Mouse (Mus musculus): ENCODE data around the gene 4921507P07Rik.

Gene 4921507P07Rik

GRCm38 (mm10) chr6:50549791-50550190 is 46.6 kb downstream of the 4921507P07Rik start:
- H3K4me1 ChIP-seq (replicated peaks; ENCODE audit: low read depth, low read length): peaks cover 3% of the 10 kb centered on the region; the same call in 1 of the 2 replicates
- H3K36me3 ChIP-seq (ENCODE audit: insufficient read depth, low read length): no peaks in the 10 kb centered on the region
- no peaks in the 10 kb centered on the region for H3K9me3 ChIP-seq (ENCODE audit: low read length)
- no peaks in the 10 kb centered on the region for H3K27me3 ChIP-seq (ENCODE audit: insufficient read depth, low read length)
- TF ChIP-seq POU5F1 (IDR thresholded peaks at IDR 0.05; ENCODE audit: borderline replicate concordance, low read length): no peak
- no peak overlapping the region for H3K4me3 ChIP-seq (replicated peaks; ENCODE audit: low read length)

DNA sequence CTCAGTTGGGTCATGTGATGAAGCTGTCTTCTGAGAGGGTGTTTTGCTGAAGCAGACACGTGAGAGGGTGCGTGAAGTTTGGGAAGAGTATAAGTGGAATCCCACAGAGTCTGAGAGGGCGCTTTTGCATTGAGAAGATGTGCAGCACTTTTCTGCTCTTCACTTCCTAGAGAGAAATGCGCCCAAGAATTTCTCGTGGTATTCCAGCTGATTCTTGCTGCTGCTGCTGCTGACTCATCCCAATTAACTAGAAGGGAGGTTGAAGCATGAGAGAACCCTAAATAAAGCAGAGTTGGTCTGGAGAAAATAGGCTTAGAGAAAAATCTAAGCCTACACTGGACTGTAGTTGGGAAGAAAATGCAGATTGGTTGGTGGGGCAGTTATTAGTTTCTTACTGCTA is 47.4 kb downstream of the 4921507P07Rik start:
- Histone ChIP-seq H3K4me3 (replicated peaks; ENCODE audit: low read length) (no peak overlapping the region), H3K36me3 (ENCODE audit: insufficient read depth, low read length) (no peaks in the 10 kb centered on the region)
- TF ChIP-seq NANOG (IDR thresholded peaks at IDR 0.05; ENCODE audit: borderline replicate concordance, low read length) (no peak), CTCF (conservative IDR thresholded peaks at IDR 0.05; ENCODE audit: low read length) (no peak), POU5F1 (IDR thresholded peaks at IDR 0.05; ENCODE audit: borderline replicate concordance, low read length) (no peak)

DNA sequence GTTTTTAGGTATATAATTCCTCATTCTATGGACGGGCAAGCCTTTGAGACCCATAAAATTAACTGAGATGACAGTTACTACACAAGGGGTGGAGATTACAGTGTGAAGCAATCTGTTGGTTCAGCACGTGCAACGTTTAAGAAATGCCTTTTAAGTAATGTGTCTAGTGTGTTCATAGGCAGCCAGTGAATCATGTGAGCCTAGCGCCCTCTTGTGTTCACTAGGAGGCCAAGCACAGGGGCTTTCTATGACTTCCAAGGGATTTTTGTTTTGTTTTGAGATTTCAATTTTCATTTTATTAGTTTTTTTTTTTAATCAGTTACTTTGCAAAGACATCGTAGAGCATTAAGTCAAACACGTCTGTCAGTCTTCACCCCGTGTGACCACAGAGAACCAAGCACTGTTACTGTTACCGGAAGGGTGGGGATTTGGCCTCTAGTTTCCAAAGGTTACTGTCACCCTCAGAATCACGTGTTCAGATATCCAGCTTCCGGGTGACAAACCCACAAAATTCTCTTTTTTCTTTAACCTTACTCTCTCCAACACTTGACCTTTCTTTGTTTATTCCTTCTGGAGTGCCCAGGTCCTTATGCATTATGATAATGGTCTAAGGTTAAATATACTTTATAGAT is 50.9 kb downstream of the 4921507P07Rik start:
- H3K4me3 ChIP-seq (replicated peaks; ENCODE audit: low read length): no peak overlapping the region

More for the DNA sequence above, 47.4 kb downstream of the 4921507P07Rik start:
- Histone ChIP-seq H3K4me1 (replicated peaks; ENCODE audit: low read depth, low read length) (peaks cover 3% of the 10 kb centered on the region; the same call in 1 of the 2 replicates), H3K27me3 (ENCODE audit: insufficient read depth, low read length) (no peaks in the 10 kb centered on the region), H3K9me3 (ENCODE audit: low read length) (no peaks in the 10 kb centered on the region)

DNA sequence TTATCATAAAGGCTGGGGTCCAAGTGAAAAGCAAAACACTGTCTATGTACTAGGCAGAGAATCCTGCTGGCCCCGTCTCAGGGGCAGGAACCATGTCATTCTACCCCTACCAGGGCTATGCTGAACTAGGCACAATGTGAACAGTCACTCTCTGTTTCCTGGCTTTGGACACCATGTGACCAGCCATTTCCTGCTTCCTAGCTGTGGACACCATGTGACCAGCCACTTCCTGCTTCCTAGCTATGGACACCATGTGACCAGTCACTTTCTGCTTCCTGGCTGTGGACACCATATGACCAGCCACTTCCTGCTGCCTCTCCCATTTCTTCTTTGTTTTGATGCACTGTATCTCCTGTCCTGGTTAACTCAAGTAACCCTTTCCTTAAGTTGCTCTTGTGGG is 53.9 kb downstream of the 4921507P07Rik start:
- no peaks in the 10 kb centered on the region for H3K27me3 ChIP-seq (ENCODE audit: insufficient read depth, low read length)
- no peak overlapping the region for H3K4me3 ChIP-seq (replicated peaks; ENCODE audit: low read length)
- no peaks in the 10 kb centered on the region for H3K9me3 ChIP-seq (ENCODE audit: low read length)
- H3K4me1 ChIP-seq (replicated peaks; ENCODE audit: low read depth, low read length): peaks cover 3% of the 10 kb centered on the region; the same call in 1 of the 2 replicates
- no peaks in the 10 kb centered on the region for H3K36me3 ChIP-seq (ENCODE audit: insufficient read depth, low read length)
- TF ChIP-seq CTCF (conservative IDR thresholded peaks at IDR 0.05; ENCODE audit: low read length): no peak
- no peak for TF ChIP-seq POU5F1 (IDR thresholded peaks at IDR 0.05; ENCODE audit: borderline replicate concordance, low read length)
- no peak for TF ChIP-seq NANOG (IDR thresholded peaks at IDR 0.05; ENCODE audit: borderline replicate concordance, low read length)

More for the DNA sequence above, 50.9 kb downstream of the 4921507P07Rik start:
- Histone ChIP-seq H3K36me3 (ENCODE audit: insufficient read depth, low read length) (no peaks in the 10 kb centered on the region), H3K4me1 (replicated peaks; ENCODE audit: low read depth, low read length) (peaks cover 3% of the 10 kb centered on the region; the same call in 1 of the 2 replicates), H3K27me3 (ENCODE audit: insufficient read depth, low read length) (no peaks in the 10 kb centered on the region), H3K9me3 (ENCODE audit: low read length) (no peaks in the 10 kb centered on the region)
- TF ChIP-seq CTCF (conservative IDR thresholded peaks at IDR 0.05; ENCODE audit: low read length) (peak; percentile 91), POU5F1 (IDR thresholded peaks at IDR 0.05; ENCODE audit: borderline replicate concordance, low read length) (no peak)

DNA sequence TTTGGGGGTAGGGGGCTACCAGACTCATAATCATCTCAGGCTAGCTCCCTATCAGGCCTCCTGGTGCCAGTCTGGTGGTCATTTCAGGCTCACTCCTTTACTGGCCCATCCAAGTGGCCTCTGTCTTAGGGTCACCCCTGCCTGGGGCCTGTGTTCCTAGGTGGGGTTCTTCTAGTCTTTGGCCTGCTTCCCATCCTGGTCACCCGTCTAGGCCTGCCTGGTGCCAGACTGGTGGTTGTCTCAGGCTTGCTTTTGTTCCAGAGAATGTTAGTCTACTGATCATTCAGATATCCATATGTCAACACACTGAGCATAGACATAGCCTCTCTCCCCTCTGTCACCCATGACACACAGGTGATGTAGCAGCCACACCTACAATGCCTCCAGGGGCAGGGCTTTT is 56.8 kb downstream of the 4921507P07Rik start:
- H3K27me3 ChIP-seq (ENCODE audit: insufficient read depth, low read length): no peaks in the 10 kb centered on the region
- no peak overlapping the region for H3K4me3 ChIP-seq (replicated peaks; ENCODE audit: low read length)
- no peaks in the 10 kb centered on the region for H3K9me3 ChIP-seq (ENCODE audit: low read length)
- no peaks in the 10 kb centered on the region for H3K36me3 ChIP-seq (ENCODE audit: insufficient read depth, low read length)
- TF ChIP-seq CTCF (conservative IDR thresholded peaks at IDR 0.05; ENCODE audit: low read length): no peak
- peaks cover 3% of the 10 kb centered on the region; the same call in 1 of the 2 replicates for H3K4me1 ChIP-seq (replicated peaks; ENCODE audit: low read depth, low read length)

DNA sequence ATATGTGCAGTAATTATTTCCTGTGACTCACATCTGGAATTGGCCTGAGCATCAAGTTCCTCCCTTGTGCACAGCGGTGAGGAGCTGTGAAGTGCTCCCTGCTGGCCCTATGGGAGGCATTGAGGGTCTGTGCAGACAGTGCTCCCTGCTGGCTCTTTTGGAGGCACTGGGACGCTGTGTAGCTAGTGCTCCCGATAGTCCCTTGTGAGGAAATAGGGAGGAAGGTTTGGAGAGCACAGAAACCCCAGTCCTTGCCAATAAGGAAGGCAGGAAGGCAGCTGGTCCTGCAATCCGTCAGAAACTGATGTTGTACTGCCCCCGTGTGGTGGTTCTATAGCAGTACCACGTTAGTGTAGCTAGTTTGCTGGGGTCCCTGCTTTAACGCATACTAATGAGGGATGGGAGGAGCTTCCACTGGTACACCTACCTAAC is 60.0 kb downstream of the 4921507P07Rik start:
- Histone ChIP-seq H3K36me3 (ENCODE audit: insufficient read depth, low read length) (no peaks in the 10 kb centered on the region), H3K4me1 (replicated peaks; ENCODE audit: low read depth, low read length) (peaks cover 3% of the 10 kb centered on the region; the same call in 1 of the 2 replicates), H3K9me3 (ENCODE audit: low read length) (no peaks in the 10 kb centered on the region), H3K27me3 (ENCODE audit: insufficient read depth, low read length) (no peaks in the 10 kb centered on the region), H3K4me3 (replicated peaks; ENCODE audit: low read length) (no peak overlapping the region)
- TF ChIP-seq CTCF (conservative IDR thresholded peaks at IDR 0.05; ENCODE audit: low read length): peak; percentile 53
- no peak for TF ChIP-seq POU5F1 (IDR thresholded peaks at IDR 0.05; ENCODE audit: borderline replicate concordance, low read length)

- Histone ChIP-seq H3K36me3 (ENCODE audit: insufficient read depth, low read length) (no peaks in the 10 kb centered on the region), H3K4me1 (replicated peaks; ENCODE audit: low read depth, low read length) (peaks cover 3% of the 10 kb centered on the region; the same call in 1 of the 2 replicates), H3K9me3 (ENCODE audit: low read length) (no peaks in the 10 kb centered on the region), H3K27me3 (ENCODE audit: insufficient read depth, low read length) (no peaks in the 10 kb centered on the region; the same call in 1 of the 2 replicates), H3K4me3 (replicated peaks; ENCODE audit: low read length) (no peak overlapping the region)
- TF ChIP-seq POU5F1 (IDR thresholded peaks at IDR 0.05; ENCODE audit: borderline replicate concordance, low read length) (no peak), NANOG (IDR thresholded peaks at IDR 0.05; ENCODE audit: borderline replicate concordance, low read length) (no peak), CTCF (conservative IDR thresholded peaks at IDR 0.05; ENCODE audit: low read length) (no peak)
These were observed 61.1 kb downstream of the 4921507P07Rik start for GRCm38 (mm10) chr6:50535346-50535745.

GRCm38 (mm10) chr6:50531920-50532319 is 64.5 kb downstream of the 4921507P07Rik start:
- TF ChIP-seq POU5F1 (IDR thresholded peaks at IDR 0.05; ENCODE audit: borderline replicate concordance, low read length): no peak
- no peak for TF ChIP-seq NANOG (IDR thresholded peaks at IDR 0.05; ENCODE audit: borderline replicate concordance, low read length)
- no peak for TF ChIP-seq CTCF (conservative IDR thresholded peaks at IDR 0.05; ENCODE audit: low read length)
- no peaks in the 10 kb centered on the region for H3K36me3 ChIP-seq (ENCODE audit: insufficient read depth, low read length)
- peaks cover 21% of the 10 kb centered on the region for H3K4me1 ChIP-seq (replicated peaks; ENCODE audit: low read depth, low read length)
- H3K9me3 ChIP-seq (ENCODE audit: low read length): no peaks in the 10 kb centered on the region
- H3K4me3 ChIP-seq (replicated peaks; ENCODE audit: low read length): no peak overlapping the region
- peaks cover 11% of the 10 kb centered on the region for H3K27me3 ChIP-seq (ENCODE audit: insufficient read depth, low read length)

DNA sequence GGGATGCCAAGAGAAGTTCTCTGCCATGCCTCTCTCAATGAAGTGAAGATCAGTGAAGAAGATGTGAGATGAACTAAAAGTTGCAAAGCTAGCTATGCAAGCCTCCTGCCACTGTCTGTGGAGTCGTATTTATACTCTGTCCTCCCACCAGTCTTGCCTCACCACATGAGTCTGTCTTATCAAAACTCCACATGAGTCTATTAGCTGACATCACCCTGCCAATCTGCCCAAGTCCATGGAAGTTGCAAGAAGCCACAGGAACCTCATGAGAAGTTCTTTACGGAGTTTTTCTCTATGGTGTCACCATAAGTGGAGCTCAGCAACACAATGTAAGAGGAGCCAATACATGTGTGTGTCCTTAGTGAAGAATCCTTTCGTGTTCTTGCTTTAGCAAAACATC is 65.4 kb downstream of the 4921507P07Rik start:
- H3K9me3 ChIP-seq (ENCODE audit: low read length): no peaks in the 10 kb centered on the region
- H3K4me3 ChIP-seq (replicated peaks; ENCODE audit: low read length): no peak overlapping the region
- peaks cover 23% of the 10 kb centered on the region for H3K4me1 ChIP-seq (replicated peaks; ENCODE audit: low read depth, low read length)
- TF ChIP-seq CTCF (conservative IDR thresholded peaks at IDR 0.05; ENCODE audit: low read length): no peak
- no peak for TF ChIP-seq POU5F1 (IDR thresholded peaks at IDR 0.05; ENCODE audit: borderline replicate concordance, low read length)
- TF ChIP-seq NANOG (IDR thresholded peaks at IDR 0.05; ENCODE audit: borderline replicate concordance, low read length): no peak
- H3K27me3 ChIP-seq (ENCODE audit: insufficient read depth, low read length): peaks cover 14% of the 10 kb centered on the region
- H3K36me3 ChIP-seq (ENCODE audit: insufficient read depth, low read length): no peaks in the 10 kb centered on the region

Measured in E14TG2a.4 (cell line).